Mouse (Mus musculus): Measurements from ENCODE around the gene Fdps.
A peak's percentile ranks its signal among the peaks of the same experiment; 100 is the strongest.

Gene Fdps

GRCm38 (mm10) chr3:89101812-89102494 is at the start of gene Fdps:
Gene Fdps, minus strand, starts transcription at chr3:89101959.
- DNase-seq (ENCODE audit: low spot score) = peak; percentile 100

GRCm38 (mm10) chr3:89148567-89148966 is 46.8 kb upstream of the Fdps start:
- DNase-seq (ENCODE audit: low spot score) = no peak

- peak; percentile 21 for DNase-seq (ENCODE audit: low spot score)
Observed at GRCm38 (mm10) chr3:89147979-89148311, 46.2 kb upstream of the Fdps start.

GRCm38 (mm10) chr3:89147101-89147978 is 45.6 kb upstream of the Fdps start:
- DNase-seq (ENCODE audit: low spot score) = peak; percentile 40

GRCm38 (mm10) chr3:89145566-89145965 is 43.8 kb upstream of the Fdps start:
- no peak for DNase-seq (ENCODE audit: low spot score)

- DNase-seq (ENCODE audit: low spot score) = no peak
Observed at GRCm38 (mm10) chr3:89144821-89145220, 43.1 kb upstream of the Fdps start.

- no peak for DNase-seq (ENCODE audit: low spot score)
Observed at GRCm38 (mm10) chr3:89136365-89136764, 34.6 kb upstream of the Fdps start.

GRCm38 (mm10) chr3:89135958-89136357 is 34.2 kb upstream of the Fdps start, which contains the start of gene Pklr:
Gene Pklr, plus strand, starts transcription at chr3:89136142.
- DNase-seq (ENCODE audit: low spot score) = no peak

- DNase-seq (ENCODE audit: low spot score) = no peak
Observed at GRCm38 (mm10) chr3:89133752-89134151, 32.0 kb upstream of the Fdps start.

GRCm38 (mm10) chr3:89133063-89133450 is 31.3 kb upstream of the Fdps start:
- DNase-seq (ENCODE audit: low spot score) = no peak

- DNase-seq (ENCODE audit: low spot score) = peak; percentile 60
Observed at GRCm38 (mm10) chr3:89132285-89133062, 30.7 kb upstream of the Fdps start.

- no peak for DNase-seq (ENCODE audit: low spot score)
Observed at GRCm38 (mm10) chr3:89131816-89132215, 30.1 kb upstream of the Fdps start.

- DNase-seq (ENCODE audit: low spot score) = no peak
Observed at GRCm38 (mm10) chr3:89129908-89130307, 28.1 kb upstream of the Fdps start.

GRCm38 (mm10) chr3:89125981-89126380 is 24.2 kb upstream of the Fdps start:
- DNase-seq (ENCODE audit: low spot score) = no peak

- no peak for DNase-seq (ENCODE audit: low spot score)
Observed at GRCm38 (mm10) chr3:89124241-89124640, 22.5 kb upstream of the Fdps start.

- no peak for DNase-seq (ENCODE audit: low spot score)
Observed at GRCm38 (mm10) chr3:89123313-89123712, 21.6 kb upstream of the Fdps start.

GRCm38 (mm10) chr3:89115522-89115921 is 13.8 kb upstream of the Fdps start:
- peak; percentile 60 for DNase-seq (ENCODE audit: low spot score)

- DNase-seq (ENCODE audit: low spot score) = no peak
Observed at GRCm38 (mm10) chr3:89113058-89113457, 11.3 kb upstream of the Fdps start.

- no peak for DNase-seq (ENCODE audit: low spot score)
Observed at GRCm38 (mm10) chr3:89108146-89108545, 6.4 kb upstream of the Fdps start.

- DNase-seq (ENCODE audit: low spot score) = no peak
Observed at GRCm38 (mm10) chr3:89107545-89107944, 5.8 kb upstream of the Fdps start.

GRCm38 (mm10) chr3:89106881-89107280 is 5.1 kb upstream of the Fdps start:
- DNase-seq (ENCODE audit: low spot score) = no peak

GRCm38 (mm10) chr3:89103291-89103595 is 1.5 kb upstream of the Fdps start:
- DNase-seq (ENCODE audit: low spot score) = no peak

Measured in embryo, embryonic 10 days (tissue).